Mouse (Mus musculus): ENCODE measurements around the gene Ddx10. TPM values are rescaled to one million over a fixed set of nuclear protein-coding genes. Genes with fewer than 3 reads are reported as not detected.

Ddx10 gene
- polyA plus RNA-seq, 1 experiment = 2.2 TPM

DNA sequence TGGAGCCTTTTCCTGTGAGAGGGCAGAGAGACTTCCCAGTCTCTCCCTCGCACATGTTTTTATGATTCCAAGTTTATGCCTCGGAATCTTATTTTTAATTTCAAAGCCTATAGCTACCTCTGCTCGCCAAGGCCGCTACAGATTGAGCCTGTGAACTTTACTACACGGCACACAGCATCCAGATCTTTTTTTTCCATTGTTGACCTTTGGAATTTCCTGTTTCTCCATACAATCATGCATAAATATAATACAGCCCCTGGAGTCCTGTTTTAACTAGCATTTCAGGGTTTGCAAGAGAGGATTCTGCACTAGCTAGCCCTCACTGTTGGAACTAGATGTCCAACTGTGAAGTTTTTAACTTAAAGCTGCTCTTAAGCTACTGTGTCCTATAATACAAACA is 24.4 kb upstream of the Ddx10 start:
- Histone ChIP-seq H3K27ac (ENCODE audit: insufficient read depth, low read depth, low read length) (no peak overlapping the region), H3K4me1 (ENCODE audit: control insufficient read depth, insufficient read depth, low read length) (no peaks in the 10 kb centered on the region), H3K4me3 (ENCODE audit: insufficient read depth, low read depth, low read length) (no peak overlapping the region), H3K27me3 (replicated peaks; ENCODE audit: control insufficient read depth, insufficient read depth, low read length) (no peaks in the 10 kb centered on the region), H3K36me3 (ENCODE audit: control insufficient read depth, insufficient read depth, low read length) (no peaks in the 10 kb centered on the region)
- TF ChIP-seq CTCF (conservative IDR thresholded peaks at IDR 0.05; ENCODE audit: insufficient read depth, insufficient read length, low read depth, low read length) (no peak), POLR2A (IDR thresholded peaks at IDR 0.05; ENCODE audit: low read depth, low read length) (no peak)
- 31% methylated on average over 5 of the region's 5 CpGs for WGBS
- DNase-seq = no peak

DNA sequence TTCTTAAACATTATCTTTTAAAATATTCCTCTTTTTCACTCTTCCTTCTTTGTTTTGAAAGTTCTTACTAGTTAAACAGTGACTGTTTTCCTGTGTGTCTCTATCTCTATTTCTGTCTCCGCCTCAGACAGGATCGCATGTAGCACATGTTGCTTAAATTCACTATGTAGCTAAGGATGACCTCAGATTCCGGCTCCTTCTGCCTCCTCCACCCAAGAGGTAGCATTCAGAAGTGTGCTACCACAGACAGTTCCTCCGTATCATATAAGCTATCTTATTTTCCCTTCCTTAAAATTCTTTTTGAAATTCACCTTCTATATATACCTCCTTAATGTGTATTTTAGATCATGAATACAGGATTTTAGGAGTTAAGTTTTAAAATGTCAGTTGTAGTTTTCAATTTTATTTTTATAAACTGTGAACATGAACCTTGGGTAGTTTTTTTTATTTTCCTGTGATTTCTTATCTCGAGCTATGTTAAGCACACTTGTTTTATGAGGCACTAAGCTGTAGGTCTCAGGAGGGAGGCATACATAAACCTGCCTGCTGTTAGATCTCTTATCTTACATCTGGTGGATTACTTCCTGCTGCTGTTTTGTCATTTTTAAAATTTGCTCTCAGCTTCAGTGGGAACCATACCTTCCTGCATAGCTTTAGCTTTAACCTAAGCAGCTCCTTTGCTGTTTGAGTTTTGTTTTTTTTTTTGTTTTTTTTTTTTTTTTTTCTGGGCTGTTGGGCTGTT is 23.6 kb upstream of the Ddx10 start:
- no peaks in the 10 kb centered on the region for H3K4me1 ChIP-seq (ENCODE audit: control insufficient read depth, insufficient read depth, low read length)
- H3K4me3 ChIP-seq (ENCODE audit: insufficient read depth, low read depth, low read length) = no peak overlapping the region
- DNase-seq = no peak
- TF ChIP-seq CTCF (conservative IDR thresholded peaks at IDR 0.05; ENCODE audit: insufficient read depth, insufficient read length, low read depth, low read length) (no peak), POLR2A (IDR thresholded peaks at IDR 0.05; ENCODE audit: low read depth, low read length) (no peak)
- H3K27me3 ChIP-seq (replicated peaks; ENCODE audit: control insufficient read depth, insufficient read depth, low read length) = no peaks in the 10 kb centered on the region
- H3K27ac ChIP-seq (ENCODE audit: insufficient read depth, low read depth, low read length) = no peak overlapping the region
- 68% methylated on average over 5 of the region's 5 CpGs for WGBS
- H3K36me3 ChIP-seq (ENCODE audit: control insufficient read depth, insufficient read depth, low read length) = no peaks in the 10 kb centered on the region

DNA sequence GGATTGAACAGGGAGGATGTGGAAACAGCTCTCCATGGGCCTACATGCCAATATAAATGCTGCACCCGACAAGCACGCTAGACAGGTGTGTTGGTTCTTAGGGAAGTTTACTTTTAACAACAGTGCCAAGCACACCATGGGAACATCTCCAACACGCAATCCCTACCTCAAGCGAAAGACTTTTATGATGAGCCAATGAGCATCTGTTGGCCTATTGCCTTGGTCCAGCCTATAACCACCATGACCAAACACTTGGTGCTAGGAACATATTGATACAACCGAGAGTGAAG is 21.6 kb upstream of the Ddx10 start:
- 94% methylated on average over 5 of the region's 5 CpGs for WGBS
- no peak for DNase-seq
- Histone ChIP-seq H3K27ac (ENCODE audit: insufficient read depth, low read depth, low read length) (no peak overlapping the region), H3K4me1 (ENCODE audit: control insufficient read depth, insufficient read depth, low read length) (peaks cover 3% of the 10 kb centered on the region; the same call in 1 of the 2 replicates), H3K36me3 (ENCODE audit: control insufficient read depth, insufficient read depth, low read length) (no peaks in the 10 kb centered on the region), H3K27me3 (replicated peaks; ENCODE audit: control insufficient read depth, insufficient read depth, low read length) (no peaks in the 10 kb centered on the region), H3K4me3 (ENCODE audit: insufficient read depth, low read depth, low read length) (no peak overlapping the region)
- no peak for TF ChIP-seq POLR2A (IDR thresholded peaks at IDR 0.05; ENCODE audit: low read depth, low read length)

GRCm38 (mm10) chr9:53268731-53269465 is 21.0 kb upstream of the Ddx10 start:
- Histone ChIP-seq H3K4me3 (ENCODE audit: insufficient read depth, low read depth, low read length) (no peak overlapping the region), H3K27ac (ENCODE audit: insufficient read depth, low read depth, low read length) (no peak overlapping the region), H3K36me3 (ENCODE audit: control insufficient read depth, insufficient read depth, low read length) (no peaks in the 10 kb centered on the region), H3K4me1 (ENCODE audit: control insufficient read depth, insufficient read depth, low read length) (peaks cover 4% of the 10 kb centered on the region; the same call in 1 of the 2 replicates), H3K27me3 (replicated peaks; ENCODE audit: control insufficient read depth, insufficient read depth, low read length) (no peaks in the 10 kb centered on the region)
- WGBS = 72% methylated on average over 5 of the region's 5 CpGs
- DNase-seq = peak; percentile 38
- TF ChIP-seq POLR2A (IDR thresholded peaks at IDR 0.05; ENCODE audit: low read depth, low read length) (no peak), CTCF (conservative IDR thresholded peaks at IDR 0.05; ENCODE audit: insufficient read depth, insufficient read length, low read depth, low read length) (0 out of 2 replicates have a peak, but pooled peaks have one; percentile 2)

DNA sequence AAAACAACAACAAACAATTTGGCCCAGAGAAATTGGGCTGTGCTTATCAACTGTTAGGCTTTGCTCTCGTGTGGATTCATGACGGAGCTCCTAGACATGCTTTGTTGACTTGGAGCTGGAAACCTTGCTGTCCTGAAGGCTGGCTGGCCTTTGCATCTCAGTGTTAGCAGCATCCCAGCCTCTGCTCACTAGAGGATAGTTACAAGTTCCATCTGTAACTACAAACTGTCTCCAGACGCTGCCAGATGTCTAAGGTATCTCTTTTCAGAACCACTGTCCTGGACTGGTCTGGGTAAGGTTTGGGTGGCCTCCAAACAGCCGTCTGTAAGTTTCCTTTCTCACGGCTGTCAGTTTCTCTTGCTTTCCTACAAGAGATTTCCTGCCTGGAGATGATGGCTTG is 20.2 kb upstream of the Ddx10 start:
- Histone ChIP-seq H3K4me3 (ENCODE audit: insufficient read depth, low read depth, low read length) (no peak overlapping the region), H3K4me1 (ENCODE audit: control insufficient read depth, insufficient read depth, low read length) (peaks cover 4% of the 10 kb centered on the region; the same call in 1 of the 2 replicates), H3K36me3 (ENCODE audit: control insufficient read depth, insufficient read depth, low read length) (no peaks in the 10 kb centered on the region), H3K27me3 (replicated peaks; ENCODE audit: control insufficient read depth, insufficient read depth, low read length) (no peaks in the 10 kb centered on the region), H3K27ac (ENCODE audit: insufficient read depth, low read depth, low read length) (no peak overlapping the region)
- TF ChIP-seq POLR2A (IDR thresholded peaks at IDR 0.05; ENCODE audit: low read depth, low read length) = no peak
- TF ChIP-seq CTCF (conservative IDR thresholded peaks at IDR 0.05; ENCODE audit: insufficient read depth, insufficient read length, low read depth, low read length) = no peak
- DNase-seq = no peak
- 57% methylated on average over 5 of the region's 5 CpGs for WGBS

- WGBS = 73% methylated on average over 2 of the region's 2 CpGs
- Histone ChIP-seq H3K36me3 (ENCODE audit: control insufficient read depth, insufficient read depth, low read length) (no peaks in the 10 kb centered on the region), H3K27me3 (replicated peaks; ENCODE audit: control insufficient read depth, insufficient read depth, low read length) (no peaks in the 10 kb centered on the region), H3K27ac (ENCODE audit: insufficient read depth, low read depth, low read length) (no peak overlapping the region), H3K4me1 (ENCODE audit: control insufficient read depth, insufficient read depth, low read length) (peaks cover 4% of the 10 kb centered on the region; the same call in 1 of the 2 replicates), H3K4me3 (ENCODE audit: insufficient read depth, low read depth, low read length) (no peak overlapping the region)
- DNase-seq = no peak
- no peak for TF ChIP-seq POLR2A (IDR thresholded peaks at IDR 0.05; ENCODE audit: low read depth, low read length)
- TF ChIP-seq CTCF (conservative IDR thresholded peaks at IDR 0.05; ENCODE audit: insufficient read depth, insufficient read length, low read depth, low read length) = no peak
These were observed 17.7 kb upstream of the Ddx10 start for GRCm38 (mm10) chr9:53265589-53265988.

DNA sequence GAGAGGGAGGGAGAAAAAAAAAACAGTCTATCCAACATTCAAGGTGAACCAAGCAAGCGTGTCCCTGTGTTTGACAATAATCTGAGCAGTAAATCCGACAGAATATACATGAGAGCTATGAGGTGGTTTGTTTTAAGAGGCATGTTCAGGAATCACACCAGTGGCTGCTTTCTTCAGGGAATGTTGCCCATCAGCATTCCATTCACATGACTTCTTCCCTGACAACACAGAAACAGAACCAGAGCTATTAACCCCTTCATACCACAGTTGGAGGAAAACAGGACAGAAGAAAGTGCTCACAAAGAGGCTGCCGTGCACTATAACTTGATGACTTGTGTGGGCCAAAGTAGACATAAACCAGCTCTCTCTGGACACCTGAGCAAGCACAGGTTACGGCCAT is 16.5 kb upstream of the Ddx10 start:
- peaks cover 4% of the 10 kb centered on the region; the same call in 1 of the 2 replicates for H3K4me1 ChIP-seq (ENCODE audit: control insufficient read depth, insufficient read depth, low read length)
- no peak overlapping the region for H3K4me3 ChIP-seq (ENCODE audit: insufficient read depth, low read depth, low read length)
- WGBS = 52% methylated on average over 4 of the region's 4 CpGs
- TF ChIP-seq POLR2A (IDR thresholded peaks at IDR 0.05; ENCODE audit: low read depth, low read length) (no peak), CTCF (conservative IDR thresholded peaks at IDR 0.05; ENCODE audit: insufficient read depth, insufficient read length, low read depth, low read length) (no peak)
- peak overlapping the region; percentile 52; the same call in 1 of the 2 replicates for H3K27ac ChIP-seq (ENCODE audit: insufficient read depth, low read depth, low read length)
- no peaks in the 10 kb centered on the region for H3K36me3 ChIP-seq (ENCODE audit: control insufficient read depth, insufficient read depth, low read length)
- H3K27me3 ChIP-seq (replicated peaks; ENCODE audit: control insufficient read depth, insufficient read depth, low read length) = no peaks in the 10 kb centered on the region
- peak; percentile 40 for DNase-seq
